Mouse (Mus musculus) forebrain, embryonic 14.5 days (tissue): ENCODE results near the gene Anks1. TPM values are rescaled to one million over a fixed set of nuclear protein-coding genes. Genes with fewer than 3 reads are reported as not detected.

ENCODE experiments used
- ATAC-seq: fragments of 200-750 bp; cut with Nextera tagmentation; 2 replicates; pipeline ENCODE4 v1.8.0; 2017; ENCODE audit warnings: mild to moderate bottlenecking, moderate library complexity
- DNase-seq: peaks from one replicate; pipeline ENCODE4 v3.0.0-alpha.2; 2015; ENCODE audit warnings: low spot score
- H3K27ac ChIP-seq: fragments of 300-500 bp; sonication (generic); 2 replicates; pipeline ENCODE4 v1.5.1; 2014; ENCODE audit warnings: low read depth, mild to moderate bottlenecking, control low read depth, low read length, moderate library complexity
- H3K27me3 ChIP-seq: fragments of 300-500 bp; sonication (generic); replicated peaks from 2 replicates; pipeline ENCODE4 v1.6.1; 2014; ENCODE audit warnings: low read length, control low read depth, mixed read lengths; ENCODE audit not compliant: control insufficient read depth, insufficient read depth
- H3K36me3 ChIP-seq: fragments of 300-500 bp; sonication (generic); 2 replicates; pipeline ENCODE4 v1.6.1; 2014; ENCODE audit warnings: low read length, control low read depth; ENCODE audit not compliant: control insufficient read depth, insufficient read depth
- H3K4me1 ChIP-seq: fragments of 300-500 bp; sonication (generic); 2 replicates; pipeline ENCODE4 v1.6.1; 2014; ENCODE audit warnings: antibody characterized with exemption, low read length, control low read depth; ENCODE audit not compliant: control insufficient read depth, insufficient read depth
- H3K4me2 ChIP-seq: fragments of 300-500 bp; sonication (generic); 2 replicates; pipeline ENCODE4 v1.6.1; 2014; ENCODE audit warnings: mild to moderate bottlenecking, control low read depth, low read length
- H3K4me3 ChIP-seq: fragments of 300-500 bp; sonication (generic); 2 replicates; pipeline ENCODE4 v1.5.1; 2014; ENCODE audit warnings: low read depth, low read length, control low read depth
- H3K9ac ChIP-seq: fragments of 300-500 bp; sonication (generic); 2 replicates; pipeline ENCODE4 v1.6.1; 2014; ENCODE audit warnings: mild to moderate bottlenecking, low read length, control low read depth, moderate library complexity
- H3K9me3 ChIP-seq: fragments of 300-500 bp; sonication (generic); replicated peaks from 2 replicates; pipeline ENCODE4 v1.6.1; 2016; ENCODE audit warnings: low read length, control low read depth, mixed read lengths; ENCODE audit not compliant: control insufficient read depth
- WGBS: fragments of 180-500 bp; shearing (Covaris S2); extraction: QIAGEN DNeasy Blood & Tissue Kit; methylation state at CpG from one replicate; pipeline ENCODE4 v1.1.7; 2014; 5-methylcytosine and 5-hydroxymethylcytosine counted together
- polyA plus RNA-seq: library from polyadenylated mRNA; unstranded; fragments of >200 nt; fragmentation: Nextera tagmentation; extraction: Ambion mirVana; gene quantifications from 2 replicates; pipeline ENCODE4 v1.2.1, GENCODE M21; 2014

Gene Anks1
- polyA plus RNA-seq, 1 experiment from 2014 or later, result 39.4 TPM

- H3K9ac ChIP-seq, result no peak overlapping the region
- no peak for ATAC-seq
Measured at GRCm38 (mm10) chr17:27966508-27967021, 57.5 kb downstream of the Anks1 start.

GRCm38 (mm10) chr17:27967529-27967928 is 58.4 kb downstream of the Anks1 start:
- ATAC-seq (no peak), DNase-seq (no peak)
- Histone ChIP-seq H3K9me3 (no peaks in the 10 kb centered on the region), H3K4me3 (no peak overlapping the region), H3K4me1 (no peaks in the 10 kb centered on the region), H3K27ac (no peak overlapping the region), H3K4me2 (no peak overlapping the region), H3K36me3 (no peaks in the 10 kb centered on the region), H3K27me3 (no peaks in the 10 kb centered on the region), H3K9ac (no peak overlapping the region)
- 87% methylated on average over 7 of the region's 7 CpGs for WGBS

More at GRCm38 (mm10) chr17:27966508-27967021, 57.5 kb downstream of the Anks1 start:
- Histone ChIP-seq H3K9me3 (no peaks in the 10 kb centered on the region), H3K4me3 (no peak overlapping the region), H3K27ac (no peak overlapping the region), H3K36me3 (no peaks in the 10 kb centered on the region), H3K4me2 (no peak overlapping the region), H3K27me3 (no peaks in the 10 kb centered on the region), H3K4me1 (no peaks in the 10 kb centered on the region)
- no peak for DNase-seq
- 84% methylated on average over 11 of the region's 11 CpGs for WGBS

- H3K27ac ChIP-seq, result no peak overlapping the region
- H3K9ac ChIP-seq, result no peak overlapping the region
- no peaks in the 10 kb centered on the region for H3K9me3 ChIP-seq
- H3K4me1 ChIP-seq, result no peaks in the 10 kb centered on the region
- no peak for DNase-seq
- H3K36me3 ChIP-seq, result no peaks in the 10 kb centered on the region
- no peak overlapping the region for H3K4me3 ChIP-seq
- ATAC-seq, result no peak
- no peak overlapping the region for H3K4me2 ChIP-seq
- WGBS, result 92% methylated on average over 9 of the region's 9 CpGs
- no peaks in the 10 kb centered on the region for H3K27me3 ChIP-seq
Measured at GRCm38 (mm10) chr17:27968033-27968750, 59.1 kb downstream of the Anks1 start.

- DNase-seq (no peak), ATAC-seq (no peak)
- H3K9ac ChIP-seq, result no peak overlapping the region
- no peak overlapping the region for H3K4me3 ChIP-seq
- no peak overlapping the region for H3K4me2 ChIP-seq
- H3K27ac ChIP-seq, result no peak overlapping the region
- H3K36me3 ChIP-seq, result no peaks in the 10 kb centered on the region
- no peaks in the 10 kb centered on the region for H3K27me3 ChIP-seq
- H3K9me3 ChIP-seq, result no peaks in the 10 kb centered on the region
- whole genome bisulfite sequencing, result 95% methylated on average over 5 of the region's 5 CpGs
- H3K4me1 ChIP-seq, result no peaks in the 10 kb centered on the region
Measured at GRCm38 (mm10) chr17:27968903-27969302, 59.8 kb downstream of the Anks1 start.

- Histone ChIP-seq H3K4me3 (no peak overlapping the region), H3K36me3 (no peaks in the 10 kb centered on the region), H3K27ac (no peak overlapping the region), H3K4me1 (no peaks in the 10 kb centered on the region), H3K9me3 (no peaks in the 10 kb centered on the region), H3K9ac (no peak overlapping the region), H3K4me2 (no peak overlapping the region), H3K27me3 (no peaks in the 10 kb centered on the region)
- DNase-seq (no peak), ATAC-seq (no peak)
- 79% methylated on average over 8 of the region's 8 CpGs for WGBS
Measured at GRCm38 (mm10) chr17:27969365-27969764, 60.3 kb downstream of the Anks1 start.

GRCm38 (mm10) chr17:27969896-27970295 is 60.8 kb downstream of the Anks1 start:
- H3K36me3 ChIP-seq, result 0 out of 2 replicates have a peak, but pooled peaks cover 1% of the 10 kb centered on the region
- H3K9ac ChIP-seq, result no peak overlapping the region
- DNase-seq (no peak), ATAC-seq (no peak)
- H3K4me3 ChIP-seq, result no peak overlapping the region
- H3K27ac ChIP-seq, result no peak overlapping the region
- no peaks in the 10 kb centered on the region for H3K4me1 ChIP-seq
- no peak overlapping the region for H3K4me2 ChIP-seq
- no peaks in the 10 kb centered on the region for H3K27me3 ChIP-seq
- no peaks in the 10 kb centered on the region for H3K9me3 ChIP-seq
- WGBS, result 74% methylated on average over 5 of the region's 5 CpGs

GRCm38 (mm10) chr17:27970305-27970704 is 61.2 kb downstream of the Anks1 start:
- H3K4me2 ChIP-seq, result no peak overlapping the region
- 85% methylated on average over 5 of the region's 5 CpGs for WGBS
- H3K27me3 ChIP-seq, result no peaks in the 10 kb centered on the region
- ATAC-seq (no peak), DNase-seq (no peak)
- H3K27ac ChIP-seq, result no peak overlapping the region
- H3K9me3 ChIP-seq, result no peaks in the 10 kb centered on the region
- H3K9ac ChIP-seq, result no peak overlapping the region
- H3K4me3 ChIP-seq, result no peak overlapping the region
- H3K4me1 ChIP-seq, result no peaks in the 10 kb centered on the region
- H3K36me3 ChIP-seq, result 0 out of 2 replicates have a peak, but pooled peaks cover 5% of the 10 kb centered on the region

GRCm38 (mm10) chr17:27971496-27971895 is 62.4 kb downstream of the Anks1 start:
- Histone ChIP-seq H3K4me2 (no peak overlapping the region), H3K9me3 (no peaks in the 10 kb centered on the region), H3K4me1 (no peaks in the 10 kb centered on the region), H3K36me3 (peaks cover 12% of the 10 kb centered on the region), H3K9ac (no peak overlapping the region), H3K27me3 (no peaks in the 10 kb centered on the region), H3K27ac (no peak overlapping the region), H3K4me3 (no peak overlapping the region)
- 87% methylated on average over 9 of the region's 9 CpGs for whole genome bisulfite sequencing
- DNase-seq, result peak; percentile 63
- ATAC-seq, result no peak

- 92% methylated on average over 4 of the region's 4 CpGs for WGBS
Measured at GRCm38 (mm10) chr17:27973337-27973736, 64.2 kb downstream of the Anks1 start.

More at GRCm38 (mm10) chr17:27973337-27973736, 64.2 kb downstream of the Anks1 start:
- no peaks in the 10 kb centered on the region for H3K9me3 ChIP-seq
- no peaks in the 10 kb centered on the region for H3K4me1 ChIP-seq
- no peak overlapping the region for H3K27ac ChIP-seq
- H3K27me3 ChIP-seq, result no peaks in the 10 kb centered on the region
- DNase-seq, result no peak
- no peak for ATAC-seq
- H3K4me3 ChIP-seq, result no peak overlapping the region
- H3K4me2 ChIP-seq, result no peak overlapping the region
- no peak overlapping the region for H3K9ac ChIP-seq
- peaks cover 30% of the 10 kb centered on the region for H3K36me3 ChIP-seq
